Mouse (Mus musculus) forebrain, embryonic 11.5 days (tissue): Measurements from ENCODE around the gene Stk36. TPM values are rescaled to one million over a fixed set of nuclear protein-coding genes. Genes with fewer than 3 reads are reported as not detected.

Source experiments
- ATAC-seq: fragments of 200-750 bp; cut with Nextera tagmentation; replicated peaks from 2 replicates; pipeline ENCODE4 v1.8.0; 2017; ENCODE audit warnings: moderate TSS enrichment; ENCODE audit not compliant: low FRiP score
- DNase-seq: peaks from one replicate; pipeline ENCODE4 v3.0.0-alpha.2; 2017; ENCODE audit warnings: low spot score
- H3K27ac ChIP-seq: fragments of 300-500 bp; sonication (generic); 2 replicates; pipeline ENCODE4 v1.5.1; 2014; ENCODE audit warnings: low read depth, low read length
- H3K27me3 ChIP-seq: fragments of 300-500 bp; sonication (generic); 2 replicates; pipeline ENCODE4 v1.6.1; 2014; ENCODE audit warnings: mild to moderate bottlenecking, low read length, mixed read lengths; ENCODE audit not compliant: control insufficient read depth, insufficient read depth
- H3K36me3 ChIP-seq: fragments of 300-500 bp; sonication (generic); 2 replicates; pipeline ENCODE4 v1.6.1; 2014; ENCODE audit warnings: mild to moderate bottlenecking, low read length, moderate library complexity, mixed read lengths; ENCODE audit not compliant: control insufficient read depth, insufficient read depth
- H3K4me1 ChIP-seq: fragments of 300-500 bp; sonication (generic); replicated peaks from 2 replicates; pipeline ENCODE4 v1.6.1; 2014; ENCODE audit warnings: low read length, mixed read lengths; ENCODE audit not compliant: control insufficient read depth, insufficient read depth
- H3K4me2 ChIP-seq: fragments of 300-500 bp; sonication (generic); 2 replicates; pipeline ENCODE4 v1.6.1; 2014; ENCODE audit warnings: low read depth, mild to moderate bottlenecking, low read length, moderate library complexity, mixed read lengths; ENCODE audit not compliant: severe bottlenecking
- H3K4me3 ChIP-seq: fragments of 300-500 bp; sonication (generic); 2 replicates; pipeline ENCODE4 v1.5.1; 2014; ENCODE audit warnings: low read depth, low read length
- H3K9ac ChIP-seq: fragments of 300-500 bp; sonication (generic); 2 replicates; pipeline ENCODE4 v1.6.1; 2014; ENCODE audit warnings: low read length
- H3K9me3 ChIP-seq: fragments of 300-500 bp; sonication (generic); 2 replicates; pipeline ENCODE4 v1.6.1; 2016; ENCODE audit warnings: low read length, mixed read lengths; ENCODE audit not compliant: control insufficient read depth
- WGBS: fragments of 180-500 bp; shearing (Covaris S2); extraction: QIAGEN DNeasy Blood & Tissue Kit; methylation state at CpG from one replicate; pipeline ENCODE4 v1.1.7; 2014; 5-methylcytosine and 5-hydroxymethylcytosine counted together
- polyA plus RNA-seq: library from polyadenylated mRNA; unstranded; fragments of >200 nt; fragmentation: Nextera tagmentation; extraction: Ambion mirVana; gene quantifications from 2 replicates; pipeline ENCODE4 v1.2.1, GENCODE M21; 2014

Gene Stk36
- 18.0 and 19.5 TPM in 2 replicates for polyA plus RNA-seq

- Histone ChIP-seq H3K4me2 (peak within 1 kb of the TSS; percentile 86), H3K27me3 (no peaks in the 10 kb centered on the region), H3K36me3 (peaks cover 5% of the 10 kb centered on the region; the same call in 1 of the 2 replicates), H3K9ac (peak within 1 kb of the TSS; percentile 80), H3K4me3 (peak within 1 kb of the TSS; percentile 86), H3K4me1 (peaks cover 5% of the 10 kb centered on the region; the same call in 1 of the 2 replicates), H3K27ac (no peak within 1 kb of the TSS; the same call in 1 of the 2 replicates), H3K9me3 (no peaks in the 10 kb centered on the region)
- 9% methylated on average over 25 of the region's 25 CpGs for WGBS
- peak; percentile 87 for DNase-seq
- peak; percentile 84 for ATAC-seq
These were observed at the start of gene Stk36, which contains the start of gene Rnf25 for GRCm38 (mm10) chr1:74601267-74601962. Gene Stk36 (plus strand): TSS chr1:74601445. Gene Rnf25 (minus strand): TSS chr1:74601397.

- Histone ChIP-seq H3K27me3 (no peaks in the 10 kb centered on the region), H3K4me2 (no peak overlapping the region), H3K27ac (no peak overlapping the region), H3K9ac (no peak overlapping the region), H3K36me3 (no peaks in the 10 kb centered on the region), H3K4me1 (no peaks in the 10 kb centered on the region), H3K4me3 (no peak overlapping the region), H3K9me3 (no peaks in the 10 kb centered on the region)
- 83% methylated on average over 5 of the region's 5 CpGs for WGBS
- DNase-seq (no peak), ATAC-seq (no peak)
These were observed 42.2 kb upstream of the Stk36 start for GRCm38 (mm10) chr1:74559061-74559460.

- 85% methylated on average over 6 of the region's 6 CpGs for WGBS
- H3K27ac ChIP-seq, result no peak overlapping the region
- H3K4me1 ChIP-seq, result no peaks in the 10 kb centered on the region
These were observed 35.4 kb upstream of the Stk36 start for GRCm38 (mm10) chr1:74565834-74566233.

GRCm38 (mm10) chr1:74569739-74570719, 31.2 kb upstream of the Stk36 start:
- Histone ChIP-seq H3K4me3 (no peak overlapping the region), H3K9me3 (no peaks in the 10 kb centered on the region), H3K36me3 (peaks cover 19% of the 10 kb centered on the region), H3K9ac (no peak overlapping the region), H3K27me3 (no peaks in the 10 kb centered on the region), H3K4me1 (no peaks in the 10 kb centered on the region), H3K4me2 (no peak overlapping the region), H3K27ac (no peak overlapping the region)
- no peak for DNase-seq
- ATAC-seq, result no peak
- 94% methylated on average over 29 of the region's 29 CpGs for WGBS

More at GRCm38 (mm10) chr1:74565834-74566233, 35.4 kb upstream of the Stk36 start:
- Histone ChIP-seq H3K4me2 (no peak overlapping the region), H3K4me3 (no peak overlapping the region), H3K27me3 (no peaks in the 10 kb centered on the region), H3K9me3 (no peaks in the 10 kb centered on the region), H3K9ac (no peak overlapping the region), H3K36me3 (peaks cover 9% of the 10 kb centered on the region; the same call in 1 of the 2 replicates)
- ATAC-seq (no peak), DNase-seq (no peak)

- peaks cover 7% of the 10 kb centered on the region; the same call in 1 of the 2 replicates for H3K4me1 ChIP-seq
These were observed 18.6 kb upstream of the Stk36 start for GRCm38 (mm10) chr1:74582621-74583020.

GRCm38 (mm10) chr1:74584616-74585398, 16.4 kb upstream of the Stk36 start:
- H3K4me1 ChIP-seq, result peaks cover 10% of the 10 kb centered on the region; the same call in 1 of the 2 replicates
- WGBS, result 93% methylated on average over 3 of the region's 3 CpGs
- ATAC-seq, result no peak
- H3K9ac ChIP-seq, result no peak overlapping the region
- no peak for DNase-seq
- no peaks in the 10 kb centered on the region for H3K27me3 ChIP-seq
- no peaks in the 10 kb centered on the region for H3K9me3 ChIP-seq
- H3K27ac ChIP-seq, result no peak overlapping the region
- H3K36me3 ChIP-seq, result no peaks in the 10 kb centered on the region
- no peak overlapping the region for H3K4me2 ChIP-seq
- no peak overlapping the region for H3K4me3 ChIP-seq

More at GRCm38 (mm10) chr1:74582621-74583020, 18.6 kb upstream of the Stk36 start:
- Histone ChIP-seq H3K27me3 (no peaks in the 10 kb centered on the region), H3K9ac (no peak overlapping the region), H3K27ac (no peak overlapping the region), H3K4me2 (no peak overlapping the region), H3K36me3 (no peaks in the 10 kb centered on the region; the same call in 1 of the 2 replicates), H3K9me3 (no peaks in the 10 kb centered on the region), H3K4me3 (no peak overlapping the region)
- DNase-seq (no peak), ATAC-seq (no peak)
- 77% methylated on average over 3 of the region's 3 CpGs for WGBS

GRCm38 (mm10) chr1:74587233-74587772, 13.9 kb upstream of the Stk36 start:
- peak overlapping the region; percentile 88 for H3K4me2 ChIP-seq
- WGBS, result 0% methylated on average over 24 of the region's 24 CpGs
- no peaks in the 10 kb centered on the region; the same call in 1 of the 2 replicates for H3K36me3 ChIP-seq
- no peak for DNase-seq
- H3K9me3 ChIP-seq, result no peaks in the 10 kb centered on the region
- H3K9ac ChIP-seq, result peak overlapping the region; percentile 84
- no peaks in the 10 kb centered on the region for H3K27me3 ChIP-seq
- H3K27ac ChIP-seq, result peak overlapping the region; percentile 51; the same call in 1 of the 2 replicates
- H3K4me3 ChIP-seq, result peak overlapping the region; percentile 85
- peak; percentile 16 for ATAC-seq
- peaks cover 10% of the 10 kb centered on the region; the same call in 1 of the 2 replicates for H3K4me1 ChIP-seq
